Mouse (Mus musculus): ENCODE results near the gene Taf4. TPM values are rescaled to one million over a fixed set of nuclear protein-coding genes. Genes with fewer than 3 reads are reported as not detected.

The Taf4 gene
- polyA plus RNA-seq (2015; fragmentation: Nextera tagmentation; extraction: Ambion mirVana), result 2.8 and 3.5 TPM in 2 replicates

- WGBS, result under 1% methylated on average over 49 of the region's 84 CpGs
- Histone ChIP-seq H3K27me3 (replicated peaks; ENCODE audit: insufficient read depth, low read length) (no peaks in the 10 kb centered on the region), H3K9me3 (ENCODE audit: low read length) (no peaks in the 10 kb centered on the region), H3K27ac (ENCODE audit: low read length) (peak within 1 kb of the TSS; percentile 99), H3K4me2 (replicated peaks; ENCODE audit: low read depth, low read length) (peak within 1 kb of the TSS; percentile 95), H3K4me1 (ENCODE audit: insufficient read depth, low read depth, low read length) (peaks cover 16% of the 10 kb centered on the region), H3K36me3 (ENCODE audit: insufficient read depth, low read length) (no peaks in the 10 kb centered on the region), H3K9ac (replicated peaks; ENCODE audit: low read depth) (peak within 1 kb of the TSS; percentile 94), H3K4me3 (ENCODE audit: low read depth, low read length) (peak within 1 kb of the TSS; percentile 91)
- ATAC-seq (peak; percentile 94), DNase-seq (ENCODE audit: low spot score) (peak; percentile 91)
- no peak for TF ChIP-seq EP300 (IDR thresholded peaks at IDR 0.05)
- TF ChIP-seq CTCF (IDR thresholded peaks at IDR 0.05), result no peak
Measured at GRCm38 (mm10) chr2:179976628-179977343, at the start of gene Taf4. Gene Taf4 (minus strand): TSS chr2:179976646.

DNA sequence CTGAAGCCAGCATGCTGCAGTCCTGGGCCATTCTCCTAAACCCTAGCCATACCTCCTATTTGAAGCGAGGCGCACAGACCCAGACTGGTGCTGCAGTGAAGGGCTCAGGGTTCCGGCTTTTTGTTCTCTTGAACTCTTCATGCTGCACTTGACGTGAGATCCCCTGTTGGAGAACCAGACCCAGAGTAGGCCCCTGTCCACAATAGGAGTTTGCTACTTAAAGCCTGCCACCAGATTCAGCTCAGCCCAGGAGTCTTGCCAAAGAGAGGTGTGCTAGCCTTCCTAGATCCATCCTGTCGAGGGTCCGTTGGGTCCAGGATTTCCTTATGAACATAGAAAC is 49.4 kb upstream of the Taf4 start:
- ATAC-seq (no peak), DNase-seq (ENCODE audit: low spot score) (no peak)
- TF ChIP-seq CTCF (IDR thresholded peaks at IDR 0.05), result no peak
- TF ChIP-seq EP300 (IDR thresholded peaks at IDR 0.05), result no peak
- Histone ChIP-seq H3K4me2 (replicated peaks; ENCODE audit: low read depth, low read length) (peak overlapping the region; percentile 99), H3K36me3 (ENCODE audit: insufficient read depth, low read length) (peaks cover 19% of the 10 kb centered on the region; the same call in 1 of the 2 replicates), H3K9ac (replicated peaks; ENCODE audit: low read depth) (peak overlapping the region; percentile 81), H3K27ac (ENCODE audit: low read length) (peak overlapping the region; percentile 91; the same call in 1 of the 2 replicates), H3K4me3 (ENCODE audit: low read depth, low read length) (peak overlapping the region; percentile 93), H3K27me3 (replicated peaks; ENCODE audit: insufficient read depth, low read length) (peaks cover 3% of the 10 kb centered on the region; the same call in 1 of the 2 replicates), H3K4me1 (ENCODE audit: insufficient read depth, low read depth, low read length) (peaks cover 24% of the 10 kb centered on the region; the same call in 1 of the 2 replicates), H3K9me3 (ENCODE audit: low read length) (no peaks in the 10 kb centered on the region)
- 9% methylated on average over 6 of the region's 6 CpGs for WGBS

- peak overlapping the region; percentile 91 for H3K27ac ChIP-seq (ENCODE audit: low read length)
- H3K4me1 ChIP-seq (ENCODE audit: insufficient read depth, low read depth, low read length), result peaks cover 24% of the 10 kb centered on the region; the same call in 1 of the 2 replicates
- peaks cover 3% of the 10 kb centered on the region; the same call in 1 of the 2 replicates for H3K27me3 ChIP-seq (replicated peaks; ENCODE audit: insufficient read depth, low read length)
- peak overlapping the region; percentile 93 for H3K4me3 ChIP-seq (ENCODE audit: low read depth, low read length)
- peaks cover 14% of the 10 kb centered on the region; the same call in 1 of the 2 replicates for H3K36me3 ChIP-seq (ENCODE audit: insufficient read depth, low read length)
- under 1% methylated on average over 67 of the region's 84 CpGs for WGBS
- H3K9me3 ChIP-seq (ENCODE audit: low read length), result no peaks in the 10 kb centered on the region
- peak; percentile 3 for ATAC-seq
- TF ChIP-seq CTCF (IDR thresholded peaks at IDR 0.05), result no peak
- no peak for TF ChIP-seq EP300 (IDR thresholded peaks at IDR 0.05)
- peak overlapping the region; percentile 81 for H3K9ac ChIP-seq (replicated peaks; ENCODE audit: low read depth)
- peak; percentile 51 for DNase-seq (ENCODE audit: low spot score)
- H3K4me2 ChIP-seq (replicated peaks; ENCODE audit: low read depth, low read length), result peak overlapping the region; percentile 99
Measured at GRCm38 (mm10) chr2:180025135-180025860, 48.9 kb upstream of the Taf4 start.

- WGBS, result 1% methylated on average over 54 of the region's 80 CpGs
- no peak for TF ChIP-seq CTCF (IDR thresholded peaks at IDR 0.05)
- Histone ChIP-seq H3K36me3 (ENCODE audit: insufficient read depth, low read length) (peaks cover 9% of the 10 kb centered on the region; the same call in 1 of the 2 replicates), H3K4me3 (ENCODE audit: low read depth, low read length) (peak within 1 kb of the TSS; percentile 93), H3K27ac (ENCODE audit: low read length) (peak within 1 kb of the TSS; percentile 91), H3K4me2 (replicated peaks; ENCODE audit: low read depth, low read length) (peak within 1 kb of the TSS; percentile 99), H3K9me3 (ENCODE audit: low read length) (no peaks in the 10 kb centered on the region), H3K9ac (replicated peaks; ENCODE audit: low read depth) (peak within 1 kb of the TSS; percentile 81), H3K4me1 (ENCODE audit: insufficient read depth, low read depth, low read length) (peaks cover 24% of the 10 kb centered on the region; the same call in 1 of the 2 replicates), H3K27me3 (replicated peaks; ENCODE audit: insufficient read depth, low read length) (peaks cover 3% of the 10 kb centered on the region; the same call in 1 of the 2 replicates)
- ATAC-seq (peak; percentile 96), DNase-seq (ENCODE audit: low spot score) (peak; percentile 97)
Measured at GRCm38 (mm10) chr2:180024401-180025098, 48.1 kb upstream of the Taf4 start, which contains the start of gene Lsm14b. Gene Lsm14b (plus strand): TSS chr2:180024987.

GRCm38 (mm10) chr2:180022751-180023150 is 46.3 kb upstream of the Taf4 start:
- no peak for ATAC-seq
- Histone ChIP-seq H3K9ac (replicated peaks; ENCODE audit: low read depth) (no peak overlapping the region), H3K9me3 (ENCODE audit: low read length) (no peaks in the 10 kb centered on the region), H3K27ac (ENCODE audit: low read length) (no peak overlapping the region), H3K36me3 (ENCODE audit: insufficient read depth, low read length) (no peaks in the 10 kb centered on the region), H3K4me1 (ENCODE audit: insufficient read depth, low read depth, low read length) (peaks cover 22% of the 10 kb centered on the region; the same call in 1 of the 2 replicates), H3K4me2 (replicated peaks; ENCODE audit: low read depth, low read length) (no peak overlapping the region), H3K4me3 (ENCODE audit: low read depth, low read length) (no peak overlapping the region), H3K27me3 (replicated peaks; ENCODE audit: insufficient read depth, low read length) (peaks cover 3% of the 10 kb centered on the region; the same call in 1 of the 2 replicates)
- TF ChIP-seq EP300 (IDR thresholded peaks at IDR 0.05), result no peak
- TF ChIP-seq CTCF (IDR thresholded peaks at IDR 0.05), result no peak
- 45% methylated on average over 6 of the region's 6 CpGs for WGBS
- DNase-seq (ENCODE audit: low spot score), result no peak

All from lung, postnatal 0 days (tissue).